Mouse (Mus musculus): ENCODE results near the gene Gdf10.
A peak's percentile ranks its signal among the peaks of the same experiment; 100 is the strongest.

Gene Gdf10

DNA sequence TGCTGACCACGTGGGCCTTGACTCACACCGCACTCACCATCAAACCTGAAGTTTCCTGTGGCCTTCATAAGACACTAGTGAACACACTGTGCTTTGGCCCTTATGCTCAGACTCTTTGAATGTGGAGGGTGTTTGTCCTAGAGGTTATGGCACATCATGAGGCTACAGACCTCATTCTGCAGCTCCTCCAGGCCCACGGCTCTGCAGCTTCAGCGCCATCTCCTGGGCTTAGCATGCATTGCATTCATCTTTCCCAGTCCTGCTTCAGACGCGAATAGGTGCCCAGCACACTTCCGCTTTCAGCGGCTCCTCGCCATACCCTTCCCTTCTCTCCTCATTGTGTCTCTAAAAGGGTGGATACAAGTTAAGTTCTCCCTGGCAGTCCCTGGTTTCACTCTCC is 15.7 kb downstream of the Gdf10 start:
- peak in 1 of 2 experiments; percentile 10 for DNase-seq (ENCODE audit: low spot score in 2 of 2)

DNA sequence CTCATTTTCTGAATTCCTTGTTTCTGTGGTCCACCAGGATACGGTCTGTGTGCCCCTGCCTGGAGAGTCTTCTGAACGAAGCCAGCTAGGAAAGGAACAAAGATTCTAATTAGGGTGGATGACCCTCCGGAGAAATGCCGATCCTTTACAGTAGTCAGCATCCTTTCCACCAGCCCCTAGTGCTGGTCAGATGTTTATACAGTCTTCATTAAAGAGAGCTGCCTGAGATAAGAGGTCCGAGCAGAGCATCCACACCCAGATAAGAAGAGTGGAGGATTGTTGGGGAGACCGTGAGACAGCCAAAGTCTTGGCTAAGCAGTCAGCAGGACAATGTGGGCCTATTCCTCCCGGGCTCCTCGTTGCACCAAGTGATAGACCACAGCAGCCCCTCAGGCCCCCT is 17.4 kb downstream of the Gdf10 start, which contains the start of gene Gdf2:
Gene Gdf2 (plus strand): TSS at position 301 of the 400 bp plus-strand sequence.
- no peak for DNase-seq (ENCODE audit: low spot score in 2 of 2)

DNA sequence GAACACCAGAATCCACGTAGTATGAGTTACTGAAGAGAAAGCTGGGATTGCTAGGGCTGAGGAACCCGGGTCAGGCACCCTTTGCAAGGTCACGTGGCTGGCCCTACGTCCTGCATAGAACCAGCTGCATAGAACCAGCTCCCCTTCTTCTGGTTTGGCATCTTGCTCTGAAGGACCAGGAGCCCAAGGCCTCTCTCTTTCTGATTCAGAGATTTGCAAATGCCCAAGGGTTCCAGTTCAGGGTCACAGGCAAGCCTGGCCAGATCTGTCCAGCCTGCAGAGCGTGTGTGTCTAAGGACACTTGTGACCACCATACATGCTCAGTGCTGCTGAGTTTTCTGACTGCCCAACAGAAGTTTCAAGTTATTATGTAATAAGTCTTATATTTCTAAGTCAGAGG is 18.8 kb downstream of the Gdf10 start:
- DNase-seq (ENCODE audit: low spot score in 2 of 2), result no peak

DNA sequence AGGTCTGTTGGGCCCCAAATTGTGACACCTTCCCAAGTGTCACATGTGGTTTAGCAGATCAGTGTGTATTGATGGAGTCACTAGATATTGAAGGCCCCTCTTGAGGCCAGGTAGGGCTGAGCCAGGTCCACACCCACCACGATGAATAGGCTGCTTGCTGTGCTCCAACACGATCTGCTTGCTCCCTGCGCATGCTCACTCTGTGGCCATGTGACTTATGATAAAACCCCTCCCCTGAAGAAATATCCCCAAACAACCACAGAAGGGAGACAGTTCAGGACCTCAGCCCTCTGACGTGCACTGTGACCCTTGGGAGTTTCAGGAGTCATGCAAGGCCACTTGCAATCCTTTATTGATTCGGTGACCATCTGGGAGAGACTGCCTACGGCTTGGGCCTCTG is 22.7 kb downstream of the Gdf10 start:
- no peak for DNase-seq (ENCODE audit: low spot score in 2 of 2)

DNA sequence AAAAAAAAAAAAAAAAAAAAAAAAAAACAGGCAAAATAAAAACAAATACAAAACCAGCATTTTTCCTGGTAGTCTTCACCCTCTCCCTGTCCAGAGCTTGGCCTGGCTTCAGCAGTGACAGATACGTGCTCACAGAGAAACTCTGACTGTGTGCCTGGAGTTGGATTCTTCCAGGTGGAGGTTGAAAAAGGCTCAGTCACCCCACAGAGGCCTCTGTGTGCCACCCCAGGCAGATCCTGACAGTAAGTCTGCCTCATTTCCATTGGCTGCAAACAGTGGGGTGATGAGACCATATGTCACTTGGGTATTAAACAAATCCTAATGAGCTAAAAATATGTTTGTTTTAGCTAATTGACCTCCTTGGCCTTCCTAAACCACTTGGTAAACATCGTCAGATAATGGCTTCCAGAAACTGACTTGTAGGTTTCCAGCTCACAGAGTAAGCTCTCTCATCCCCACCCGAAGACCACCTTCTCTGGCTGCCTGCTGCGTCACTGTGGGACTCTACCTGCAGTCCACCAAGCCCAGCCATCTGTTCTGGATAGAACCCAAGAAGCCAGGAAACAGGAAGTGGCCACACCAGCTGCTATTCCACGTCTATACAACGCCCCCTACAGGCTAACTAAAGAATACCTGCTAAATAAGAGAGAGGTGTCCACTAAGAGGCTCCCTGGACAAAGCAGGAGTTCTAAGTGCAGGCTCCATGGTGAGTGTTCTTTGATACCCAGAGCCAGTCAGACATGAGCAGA is 29.0 kb downstream of the Gdf10 start:
- no peak for DNase-seq (ENCODE audit: low spot score in 2 of 2)

DNA sequence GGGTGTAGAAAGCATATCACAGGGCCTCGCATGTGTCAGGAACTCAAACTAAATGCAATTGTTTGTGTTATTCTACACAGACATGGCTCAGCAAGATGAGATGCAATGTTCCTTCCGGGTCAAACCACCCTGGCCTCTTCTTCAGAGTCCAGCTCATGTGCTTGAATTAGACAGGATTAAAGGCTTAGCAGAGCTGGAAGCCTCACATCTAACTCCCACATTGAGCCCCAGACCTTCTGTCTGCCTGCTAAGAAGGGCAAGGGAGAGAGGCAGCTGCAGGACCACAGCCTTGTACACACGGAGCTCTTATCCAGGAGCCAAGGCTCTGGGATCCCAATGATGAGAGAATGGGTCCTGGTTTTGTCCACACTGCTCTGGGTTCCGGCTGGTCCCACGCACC is 30.4 kb downstream of the Gdf10 start, which contains the start of gene Rbp3:
Gene Rbp3 (plus strand): TSS at position 243 of the 400 bp plus-strand sequence.
- no peak for DNase-seq (ENCODE audit: low spot score in 2 of 2)

DNA sequence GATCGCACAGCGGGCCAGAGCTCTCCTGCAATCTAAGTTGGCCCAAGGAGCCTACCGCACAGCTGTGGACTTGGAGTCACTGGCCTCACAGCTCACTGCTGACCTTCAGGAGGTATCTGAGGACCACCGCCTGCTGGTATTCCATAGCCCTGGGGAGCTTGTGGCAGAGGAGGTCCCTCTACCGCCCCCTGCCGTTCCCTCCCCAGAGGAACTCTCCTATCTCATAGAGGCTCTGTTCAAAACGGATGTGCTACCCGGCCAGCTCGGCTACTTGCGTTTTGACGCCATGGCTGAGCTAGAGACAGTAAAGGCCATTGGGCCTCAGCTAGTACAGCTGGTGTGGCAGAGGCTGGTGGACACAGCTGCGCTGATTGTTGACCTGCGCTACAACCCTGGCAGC is 32.7 kb downstream of the Gdf10 start:
- no peak for DNase-seq (ENCODE audit: low spot score in 2 of 2)

DNA sequence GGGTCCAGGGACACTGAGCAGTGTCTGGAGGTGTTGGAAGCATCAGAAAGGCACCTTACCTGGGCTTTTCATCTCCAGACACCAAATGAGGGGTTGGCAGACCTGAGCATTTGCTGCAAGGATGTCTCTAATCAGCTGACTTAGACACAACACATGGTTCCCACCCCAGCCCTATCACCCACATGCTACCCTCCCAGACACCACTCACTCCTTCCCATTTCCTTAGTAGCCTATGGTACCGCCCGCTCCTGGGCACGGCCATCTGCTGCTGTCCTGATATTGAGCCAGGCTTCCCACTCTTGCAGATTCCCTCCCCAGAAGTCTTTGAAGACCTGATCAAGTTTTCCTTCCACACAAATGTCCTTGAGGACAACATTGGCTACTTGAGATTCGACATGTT is 34.8 kb downstream of the Gdf10 start:
- DNase-seq (ENCODE audit: low spot score in 2 of 2), result no peak

DNA sequence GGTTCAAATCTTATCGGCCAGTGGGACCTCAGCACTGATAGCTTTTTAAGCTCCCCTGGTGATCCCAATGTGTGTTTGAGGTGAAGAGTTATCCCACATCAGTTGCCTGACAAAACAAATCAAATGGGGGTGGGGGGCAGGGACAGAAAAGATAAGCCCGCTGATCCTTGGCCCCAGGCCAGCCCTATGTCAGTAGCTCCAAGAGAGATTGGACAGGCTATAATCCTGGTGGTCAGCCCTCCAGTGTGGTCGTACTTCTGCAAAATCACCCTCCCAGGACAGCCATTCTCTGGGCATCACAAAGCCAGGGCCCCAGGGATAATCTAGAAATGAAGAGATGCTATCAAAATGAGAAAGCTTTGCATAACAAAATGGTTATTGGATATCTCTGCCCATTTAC is 35.5 kb downstream of the Gdf10 start:
- DNase-seq (ENCODE audit: low spot score in 2 of 2), result no peak

DNA sequence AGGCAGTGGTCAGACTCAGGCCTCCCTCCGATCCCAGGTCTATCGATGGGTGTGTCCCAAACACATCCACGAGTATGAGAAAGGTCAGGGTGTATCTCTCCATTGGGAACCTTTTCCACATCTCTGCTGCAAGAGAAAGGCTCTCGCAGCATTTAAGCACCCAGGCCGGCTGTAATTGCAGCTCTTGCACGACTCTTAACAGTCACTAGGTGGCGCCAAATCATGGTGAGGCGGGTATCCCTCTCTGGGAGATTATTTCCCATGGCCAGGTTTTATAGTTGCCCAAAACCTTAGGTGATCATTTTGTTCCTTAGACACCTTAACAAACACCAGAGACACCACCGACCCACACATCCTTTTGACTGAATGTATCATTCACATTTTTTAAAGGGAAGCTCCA is 36.0 kb downstream of the Gdf10 start:
- no peak for DNase-seq (ENCODE audit: low spot score in 2 of 2)

DNA sequence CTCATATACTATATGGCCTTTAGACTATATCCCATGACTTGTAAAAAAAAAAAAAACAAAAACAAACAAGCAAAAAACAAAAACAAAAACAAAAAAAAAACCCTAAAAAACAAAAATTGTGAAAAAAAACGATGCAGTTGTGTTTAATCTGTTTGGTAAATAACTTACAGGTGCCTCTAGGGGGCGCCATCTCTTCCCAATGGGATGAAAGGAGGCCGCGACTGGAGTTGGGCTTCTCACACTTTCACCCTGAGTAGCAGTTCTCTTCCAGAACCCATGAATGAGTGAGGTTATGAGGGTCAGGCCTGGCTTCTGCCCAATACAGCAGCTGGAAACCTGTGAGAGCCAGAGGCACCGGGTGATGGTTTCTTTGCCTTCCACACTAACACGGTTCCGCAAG is 42.3 kb downstream of the Gdf10 start:
- no peak for DNase-seq (ENCODE audit: low spot score in 2 of 2)

DNA sequence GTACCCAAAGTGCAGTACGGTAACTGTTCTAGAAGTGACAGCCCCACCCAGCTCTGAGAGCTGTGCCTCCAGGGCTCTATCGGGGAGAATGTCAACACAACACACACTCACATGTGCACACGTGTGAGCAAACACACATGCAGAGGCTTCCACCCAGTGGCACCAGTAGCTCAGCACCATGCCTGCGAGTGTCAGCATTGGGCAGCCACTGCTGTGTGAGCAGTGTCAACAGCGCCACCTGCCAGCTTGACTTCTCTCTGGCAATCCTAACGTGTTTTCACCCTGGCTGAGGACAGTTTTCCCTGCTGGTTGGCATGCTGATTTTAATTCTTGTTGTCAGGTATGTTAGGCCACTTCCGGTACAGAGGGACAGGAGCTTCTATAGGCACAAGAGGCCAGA is 49.3 kb downstream of the Gdf10 start:
- no peak for DNase-seq (ENCODE audit: low spot score in 2 of 2)

DNA sequence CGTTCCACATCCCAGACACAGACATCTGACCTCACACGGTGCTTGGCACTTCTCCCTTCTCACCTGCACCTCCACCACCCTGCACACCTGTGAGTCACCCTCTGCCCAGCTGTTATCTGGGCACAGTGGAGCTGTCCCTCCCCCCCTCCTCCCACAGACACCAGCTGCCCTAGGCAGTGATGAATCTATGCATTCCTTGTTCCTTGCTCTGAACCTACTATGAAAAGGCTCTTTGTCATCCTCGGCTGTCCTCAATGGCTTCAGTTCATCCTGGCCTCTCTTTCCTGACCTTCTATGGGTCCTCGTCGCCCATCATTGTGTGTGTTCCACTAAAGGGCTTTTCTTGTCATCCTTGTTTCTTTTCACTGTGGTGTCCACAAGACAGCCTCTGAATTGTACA is 51.4 kb downstream of the Gdf10 start:
- no peak for DNase-seq (ENCODE audit: low spot score in 2 of 2)

DNA sequence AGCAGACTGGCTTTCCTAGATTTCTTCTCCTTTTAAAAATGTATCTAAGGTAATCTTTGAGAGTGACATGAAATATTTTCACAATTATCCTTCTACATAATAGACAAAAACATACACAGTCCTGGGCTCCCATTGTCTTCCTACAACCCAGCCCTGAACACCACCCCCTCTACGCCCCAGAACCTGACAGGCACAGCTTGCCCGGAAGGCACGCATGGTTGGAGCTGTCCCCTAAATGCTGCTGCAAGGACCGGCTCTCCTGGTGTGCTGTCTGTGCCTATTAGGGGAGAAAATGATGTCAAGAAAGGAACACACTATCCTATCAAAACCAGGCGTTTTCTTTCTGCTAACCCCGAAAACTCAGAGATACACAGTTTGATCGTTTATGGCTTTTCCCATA is 54.4 kb downstream of the Gdf10 start:
- DNase-seq (ENCODE audit: low spot score in 2 of 2), result no peak

DNA sequence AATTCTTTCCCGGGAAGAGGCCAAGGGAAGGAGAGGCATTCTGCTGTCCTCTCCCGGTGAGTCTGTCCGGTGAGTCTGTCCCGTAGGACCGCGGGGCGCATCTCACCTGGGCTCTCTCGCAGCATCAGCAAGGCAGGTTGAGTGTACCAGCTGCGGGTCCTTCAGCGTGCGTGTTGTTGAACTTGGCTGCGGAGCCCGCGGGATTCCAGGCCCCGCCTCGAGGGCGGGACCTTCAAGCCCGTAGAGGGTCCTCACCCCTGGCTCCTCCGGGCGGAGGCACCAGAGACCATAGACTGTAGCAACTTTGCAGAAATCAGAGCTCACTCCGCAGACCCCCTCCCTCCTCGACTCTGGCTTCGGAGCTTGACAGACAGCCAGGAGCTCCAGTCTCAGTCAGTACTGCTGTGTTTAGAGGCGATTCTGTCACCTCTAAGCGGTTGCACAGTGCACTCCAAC is 55.2 kb downstream of the Gdf10 start, which contains the start of gene Zfp488:
Gene Zfp488 (minus strand): TSS at position 161 of the 456 bp plus-strand sequence.
- DNase-seq (ENCODE audit: low spot score in 2 of 2), result no peak
